Mouse (Mus musculus) cortical plate, adult 2 months (tissue): Measurements from ENCODE around the gene Slc30a3. TPM values are rescaled to one million over a fixed set of nuclear protein-coding genes. Genes with fewer than 3 reads are reported as not detected.
A peak's percentile ranks its signal among the peaks of the same experiment; 100 is the strongest.
"Not testable (repeated sequence)": the region's sequence is repeated elsewhere in the genome, so short reads cannot be mapped to it uniquely, and the experiment has no call there.

Experiments used
- H3K27ac ChIP-seq: fragments of 200-500 bp; 2 replicates; pipeline ENCODE4 v1.5.1; 2012; ENCODE audit warnings: low read length, control low read depth, inconsistent platforms; ENCODE audit not compliant: insufficient read depth
- H3K4me1 ChIP-seq: fragments of 200-500 bp; 2 replicates; pipeline ENCODE4 v1.6.1; 2011; ENCODE audit warnings: low read length; ENCODE audit not compliant: control insufficient read depth, insufficient read depth
- H3K4me3 ChIP-seq: fragments of 200-500 bp; 2 replicates; pipeline ENCODE4 v1.5.1; 2011; ENCODE audit warnings: mild to moderate bottlenecking, low read length, control low read depth; ENCODE audit not compliant: insufficient read depth
- CTCF ChIP-seq: fragments of 200-500 bp; IDR thresholded peaks from 2 replicates; pipeline ENCODE4 v1.5.1; 2011; ENCODE audit warnings: mild to moderate bottlenecking, control low read depth, low read length; ENCODE audit not compliant: insufficient read depth; ENCODE audit errors: extremely low read depth
- POLR2A ChIP-seq: fragments of 200-500 bp; IDR thresholded peaks from 2 replicates; pipeline ENCODE4 v1.6.1; 2011; ENCODE audit warnings: mild to moderate bottlenecking, low read length, control low read depth; ENCODE audit not compliant: insufficient read depth; ENCODE audit errors: extremely low read depth
- polyA plus RNA-seq: library from polyadenylated mRNA; depleted of rRNA; stranded (reverse); fragments of >200 nt; gene quantifications from 2 replicates; pipeline ENCODE4 v1.2.3, GENCODE M21; 2012

Gene Slc30a3
- polyA plus RNA-seq, 1 experiment: 189 TPM

DNA sequence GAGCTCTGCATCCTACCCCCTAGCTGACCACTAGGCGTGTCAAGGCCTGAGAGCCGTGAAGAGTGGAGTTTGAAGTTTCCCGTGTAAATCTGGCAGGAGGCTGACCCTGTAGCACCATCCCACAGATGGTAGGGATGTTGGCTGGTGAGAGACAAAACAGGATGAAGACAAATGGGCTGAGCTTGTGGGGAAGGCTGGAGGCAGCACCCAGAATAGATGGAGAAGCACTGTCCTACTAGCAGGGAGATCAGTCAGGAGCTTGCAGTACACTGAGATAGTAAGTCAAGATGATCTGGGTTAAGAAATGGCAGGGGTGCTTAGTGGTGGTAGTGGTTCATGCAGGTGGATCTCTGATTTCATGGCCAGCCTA, 27.3 kb downstream of the Slc30a3 start:
- no peak overlapping the region for H3K4me3 ChIP-seq
- TF ChIP-seq POLR2A (no peak), CTCF (no peak)
- peaks cover 4% of the 10 kb centered on the region for H3K4me1 ChIP-seq
- H3K27ac ChIP-seq: no peak overlapping the region

DNA sequence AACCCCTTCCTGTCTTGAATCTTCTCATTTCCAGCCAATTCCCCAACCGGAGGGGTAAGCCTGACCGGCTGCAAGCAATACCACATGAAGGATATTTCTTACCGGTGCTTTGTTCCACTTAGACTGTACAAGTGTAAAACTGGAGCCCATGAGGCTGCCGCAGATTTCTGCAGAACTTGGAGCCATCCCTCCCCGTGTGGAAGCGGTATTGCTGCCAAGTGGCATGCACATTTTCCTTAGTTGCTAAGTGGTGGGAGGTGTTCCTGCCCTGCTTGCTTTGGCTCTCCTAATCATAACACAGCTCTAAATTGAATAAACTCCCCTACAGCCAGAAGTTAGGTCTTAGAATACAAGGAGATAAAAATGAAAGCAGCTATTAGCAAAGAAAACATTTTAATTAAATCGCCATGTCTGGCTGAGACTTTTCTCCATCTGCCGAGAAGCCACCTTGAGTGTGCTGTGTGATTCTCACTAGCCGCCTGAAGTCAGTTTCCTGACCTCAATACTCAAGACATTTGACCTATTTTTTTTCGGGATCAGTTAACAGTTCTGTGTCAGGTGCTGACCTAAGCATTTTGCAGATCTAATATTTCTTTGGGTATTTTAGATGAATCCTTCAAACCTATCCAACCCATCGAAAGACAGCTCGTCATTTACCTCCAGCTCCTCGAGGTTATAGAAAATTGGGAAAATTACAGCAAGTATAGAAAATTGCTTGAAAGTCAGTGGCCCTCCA, 27.8 kb downstream of the Slc30a3 start:
- TF ChIP-seq CTCF: no peak
- TF ChIP-seq POLR2A: no peak
- Histone ChIP-seq H3K27ac (no peak overlapping the region), H3K4me1 (peaks cover 4% of the 10 kb centered on the region), H3K4me3 (no peak overlapping the region)

DNA sequence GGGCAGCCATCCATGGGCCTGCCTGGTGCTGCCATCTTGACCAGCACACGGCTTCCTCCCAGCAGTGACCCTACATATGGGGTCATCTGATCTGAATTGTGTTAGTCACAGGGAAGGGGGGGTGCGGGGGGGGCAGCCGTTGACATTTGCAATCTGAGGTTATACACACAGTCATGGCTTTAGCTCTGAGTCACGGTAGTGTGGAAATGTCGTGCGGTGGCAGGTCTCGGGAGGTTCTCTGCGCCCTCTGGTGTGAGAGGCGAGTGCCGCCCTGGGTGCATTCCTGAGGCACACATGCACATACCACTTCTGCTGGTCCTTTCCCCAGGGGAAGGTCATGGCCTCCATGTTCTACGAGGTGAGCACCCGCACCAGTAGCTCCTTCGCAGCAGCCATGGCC, 31.7 kb downstream of the Slc30a3 start:
- H3K4me3 ChIP-seq: no peak overlapping the region
- no peak overlapping the region for H3K27ac ChIP-seq
- no peak for TF ChIP-seq CTCF
- no peak for TF ChIP-seq POLR2A
- peaks cover 4% of the 10 kb centered on the region; the same call in 1 of the 2 replicates for H3K4me1 ChIP-seq

DNA sequence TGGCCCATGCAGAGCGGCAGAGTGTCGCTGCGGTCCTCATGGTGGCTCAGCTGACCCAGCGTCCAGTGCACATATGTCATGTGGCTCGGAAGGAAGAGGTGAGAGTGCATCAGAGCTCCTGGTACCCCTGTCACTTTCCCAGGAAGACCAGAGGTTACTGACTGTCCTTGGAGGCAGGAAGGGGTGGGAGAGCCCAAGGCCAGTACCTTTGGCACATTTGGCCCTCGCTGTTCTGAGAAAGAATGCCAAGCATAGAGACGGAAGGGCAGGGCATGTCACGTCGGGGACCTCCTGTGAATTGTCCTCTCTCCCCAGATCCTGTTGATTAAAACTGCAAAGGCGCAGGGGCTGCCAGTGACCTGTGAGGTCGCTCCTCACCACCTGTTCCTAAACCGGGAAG, 34.9 kb downstream of the Slc30a3 start:
- TF ChIP-seq POLR2A (no peak), CTCF (no peak)
- H3K4me3 ChIP-seq: no peak overlapping the region
- no peaks in the 10 kb centered on the region; the same call in 1 of the 2 replicates for H3K4me1 ChIP-seq
- no peak overlapping the region for H3K27ac ChIP-seq

DNA sequence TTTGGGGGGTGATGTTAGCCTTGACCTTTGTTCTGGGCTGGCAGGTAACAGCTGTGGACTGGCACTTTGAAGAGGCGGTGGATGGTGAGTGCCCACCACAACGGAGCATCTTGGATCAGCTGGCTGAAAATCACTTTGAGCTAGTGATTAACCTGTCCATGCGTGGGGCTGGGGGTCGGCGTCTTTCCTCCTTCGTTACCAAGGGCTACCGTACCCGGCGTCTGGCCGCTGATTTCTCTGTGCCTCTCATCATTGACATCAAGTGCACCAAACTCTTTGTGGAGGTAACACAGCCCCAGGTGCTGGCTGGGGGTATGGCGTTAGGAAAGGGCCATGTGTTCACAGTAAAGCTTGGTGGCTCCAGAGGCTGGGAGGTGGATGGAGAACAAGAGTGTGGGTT, 36.2 kb downstream of the Slc30a3 start:
- no peak overlapping the region for H3K4me3 ChIP-seq
- no peaks in the 10 kb centered on the region; the same call in 1 of the 2 replicates for H3K4me1 ChIP-seq
- no peak overlapping the region for H3K27ac ChIP-seq
- no peak for TF ChIP-seq CTCF
- no peak for TF ChIP-seq POLR2A

DNA sequence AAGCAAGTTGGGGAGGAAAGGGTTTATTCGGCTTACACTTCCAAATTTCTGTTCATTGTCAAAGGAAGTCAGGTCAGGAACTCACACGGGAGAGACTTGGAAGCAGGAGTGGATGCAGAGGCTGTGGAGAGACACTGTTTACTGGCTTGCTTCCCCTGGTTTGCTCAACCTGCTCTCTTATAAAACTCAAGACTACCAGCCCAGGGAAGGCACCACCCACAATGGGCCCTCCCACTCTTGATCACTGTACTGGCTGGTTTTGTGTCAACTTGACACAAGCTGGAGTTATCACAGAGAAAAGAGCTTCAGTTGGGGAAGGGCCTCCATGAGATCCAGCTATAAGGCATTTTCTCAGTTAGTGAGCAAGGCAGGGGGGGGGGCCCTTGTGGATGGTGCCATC, 37.0 kb downstream of the Slc30a3 start:
- no peak overlapping the region for H3K27ac ChIP-seq
- H3K4me3 ChIP-seq: no peak overlapping the region
- no peak for TF ChIP-seq CTCF
- TF ChIP-seq POLR2A: no peak
- no peaks in the 10 kb centered on the region; the same call in 1 of the 2 replicates for H3K4me1 ChIP-seq

DNA sequence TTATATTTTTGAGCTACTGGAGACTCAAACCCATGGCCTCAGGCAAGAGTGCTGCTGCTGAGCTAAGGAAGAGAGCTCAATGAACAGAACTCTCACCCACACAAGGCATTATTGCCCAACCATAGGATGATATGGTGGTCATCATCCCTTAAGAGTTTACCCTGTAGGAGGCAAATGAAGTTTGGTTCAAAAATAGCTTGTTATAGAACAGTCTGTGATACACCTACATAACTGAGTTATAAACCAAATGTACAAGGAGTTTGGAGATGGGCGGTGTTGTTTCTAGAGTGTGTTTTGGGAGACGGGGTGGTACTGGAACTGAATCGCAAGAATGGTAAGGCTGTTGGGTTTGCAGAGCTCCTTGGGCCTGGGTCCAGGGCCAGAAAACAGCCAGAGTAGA, 38.2 kb downstream of the Slc30a3 start:
- Histone ChIP-seq H3K4me3 (no peak overlapping the region), H3K27ac (0 out of 2 replicates have a peak overlapping the region, but pooled peaks have one; percentile 35), H3K4me1 (no peaks in the 10 kb centered on the region; the same call in 1 of the 2 replicates)
- no peak for TF ChIP-seq CTCF

DNA sequence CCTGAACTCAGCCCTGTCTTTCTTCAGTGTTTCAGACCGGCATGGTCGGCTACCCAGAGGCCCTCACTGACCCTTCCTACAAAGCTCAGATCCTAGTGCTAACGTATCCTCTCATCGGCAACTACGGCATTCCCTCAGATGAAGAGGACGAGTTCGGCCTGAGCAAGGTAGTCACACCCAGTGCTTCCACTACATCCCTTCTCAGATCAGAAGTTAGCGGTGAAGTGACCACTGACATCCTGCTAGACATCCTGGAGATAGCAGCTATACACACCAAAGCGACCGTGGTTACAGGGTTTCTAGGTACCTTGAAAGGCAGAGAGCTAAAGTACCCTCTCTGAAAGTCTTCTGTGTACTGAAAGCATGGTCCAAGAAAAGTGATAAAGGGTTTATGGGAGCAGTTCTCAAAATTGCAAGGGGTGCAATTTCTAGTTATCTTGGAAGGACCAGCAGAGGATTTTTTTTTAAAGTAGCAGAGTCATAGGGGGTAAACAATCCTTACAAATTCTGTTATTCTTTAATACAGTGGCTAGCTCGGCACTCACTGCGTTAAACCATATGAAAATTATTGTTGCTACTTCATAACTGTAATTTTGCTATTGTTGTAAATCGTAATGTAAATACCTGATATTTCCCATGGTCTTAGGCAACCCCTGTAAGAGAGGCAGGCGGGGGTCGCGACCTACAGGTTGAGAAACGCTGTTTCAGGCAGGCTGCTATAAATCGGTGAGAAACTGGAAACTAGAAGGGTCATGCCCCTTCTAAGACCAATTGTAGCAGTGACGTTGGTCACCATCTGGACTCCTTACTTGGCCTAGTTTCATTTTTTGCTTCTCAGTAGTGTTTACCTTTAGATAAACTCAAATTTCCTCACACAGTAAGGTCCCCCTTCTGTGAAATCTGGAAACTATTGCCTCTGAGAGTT, 52.6 kb downstream of the Slc30a3 start:
- peak overlapping the region; percentile 64 for H3K4me3 ChIP-seq
- no peak for TF ChIP-seq POLR2A
- H3K27ac ChIP-seq: no peak overlapping the region
- peaks cover 4% of the 10 kb centered on the region; the same call in 1 of the 2 replicates for H3K4me1 ChIP-seq

DNA sequence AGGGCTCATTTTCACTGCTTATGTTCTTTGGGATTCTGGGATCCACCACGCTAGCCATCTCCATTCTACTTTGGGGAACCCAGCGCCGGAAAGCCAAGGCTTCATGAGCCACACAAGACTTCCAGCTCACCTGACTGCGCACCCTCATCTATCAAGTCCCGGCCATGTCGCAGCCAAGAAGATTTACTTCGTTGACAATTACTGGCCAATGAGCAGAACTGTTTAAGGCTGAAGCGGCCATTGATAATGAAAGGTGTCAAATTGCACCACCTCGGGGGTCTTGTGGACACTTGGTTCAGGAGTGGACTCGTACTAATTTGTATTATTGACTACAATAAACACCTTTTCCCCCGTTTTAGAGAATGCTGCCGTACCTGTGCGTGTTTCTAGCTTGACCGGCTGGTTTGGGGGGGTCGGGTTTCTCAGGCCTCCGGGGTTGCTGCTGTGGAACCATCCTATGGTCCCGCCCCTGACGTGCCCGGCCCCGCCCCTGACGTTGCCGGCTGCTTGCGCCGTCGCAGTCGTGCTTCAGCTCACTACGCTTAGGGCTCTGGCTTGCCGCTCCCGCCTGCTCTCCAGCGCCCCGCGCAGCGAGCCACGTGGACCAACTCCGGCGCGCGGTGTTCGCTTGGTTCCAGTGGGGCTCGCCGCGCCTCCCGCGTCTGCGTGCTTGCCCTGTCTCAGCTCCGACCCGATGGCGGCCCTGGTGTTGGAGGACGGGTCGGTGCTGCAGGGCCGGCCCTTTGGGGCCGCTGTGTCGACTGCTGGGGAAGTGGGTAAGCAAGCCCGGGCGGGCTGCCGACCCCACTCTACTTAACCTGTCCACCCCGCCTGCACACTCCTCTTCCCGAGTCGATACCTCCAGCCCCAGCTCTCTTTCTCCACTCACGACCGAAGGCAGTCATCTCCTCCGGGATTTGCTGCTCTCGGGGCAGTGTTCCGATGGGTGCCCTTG, 53.5 kb downstream of the Slc30a3 start, which contains the start of gene Cad:
Cad (plus strand) TSS at position 520 of the 955 bp plus-strand sequence.
- peak; percentile 62 for TF ChIP-seq POLR2A
- no peak for TF ChIP-seq CTCF
- Histone ChIP-seq H3K4me3 (peak within 1 kb of the TSS; percentile 64), H3K4me1 (peaks cover 4% of the 10 kb centered on the region; the same call in 1 of the 2 replicates), H3K27ac (0 out of 2 replicates have a peak within 1 kb of the TSS, but pooled peaks have one; percentile 25)

DNA sequence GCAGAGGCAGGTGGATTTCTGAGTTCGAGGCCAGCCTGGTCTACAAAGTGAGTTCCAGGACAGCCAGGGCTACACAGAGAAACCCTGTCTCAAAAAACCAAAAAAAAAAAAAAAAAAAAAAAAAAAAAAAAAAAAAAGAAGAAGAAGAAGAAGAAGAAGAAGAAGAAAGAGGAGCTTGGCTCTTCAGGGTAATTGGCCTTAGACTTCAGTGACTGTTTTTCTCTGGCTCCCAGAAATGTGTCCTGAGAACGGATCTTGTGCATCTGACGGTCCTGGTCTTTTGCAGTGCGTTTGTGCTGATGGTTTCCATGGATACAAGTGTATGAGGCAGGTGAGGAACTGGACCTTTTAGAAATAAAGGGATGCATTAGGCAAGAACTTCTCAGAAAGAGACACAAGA, 54.3 kb downstream of the Slc30a3 start:
- not testable (repeated sequence) for H3K27ac ChIP-seq, H3K4me1 ChIP-seq
- peak overlapping the region; percentile 64; the same call in 1 of the 2 replicates for H3K4me3 ChIP-seq
